Mouse (Mus musculus) c-Kit-positive CD71-positive TER-119-positive erythroid progenitor cells, embryonic 14.5 days (primary cell): ENCODE results near the gene Cds2.
"Not testable (repeated sequence)": the region's sequence is repeated elsewhere in the genome, so short reads cannot be mapped to it uniquely, and the experiment has no call there.

Source experiments
- DNase-seq: peaks from one replicate; pipeline ENCODE4 v3.0.0-alpha.2; 2013; ENCODE audit warnings: low spot score

The Cds2 gene

DNA sequence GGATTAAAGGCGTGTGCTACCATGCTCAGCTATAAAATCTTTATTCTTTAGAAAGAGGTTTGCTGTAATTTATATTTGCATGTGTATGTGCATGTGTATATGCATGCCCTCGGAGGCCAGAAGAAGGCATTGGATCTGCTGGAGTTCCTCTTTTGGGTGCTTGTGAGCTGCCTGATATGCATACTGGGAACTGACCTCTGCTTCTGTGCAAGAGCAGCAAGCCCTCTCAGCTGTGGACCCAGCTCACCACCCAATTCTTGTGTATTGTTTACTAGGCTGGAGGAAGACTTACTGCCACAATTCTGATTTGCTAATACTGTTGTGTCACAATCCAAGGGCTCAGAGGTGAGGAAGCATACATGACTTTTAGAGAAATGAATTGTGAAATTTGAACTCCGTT, 3.1 kb downstream of the Cds2 start:
- DNase-seq, result no peak

DNA sequence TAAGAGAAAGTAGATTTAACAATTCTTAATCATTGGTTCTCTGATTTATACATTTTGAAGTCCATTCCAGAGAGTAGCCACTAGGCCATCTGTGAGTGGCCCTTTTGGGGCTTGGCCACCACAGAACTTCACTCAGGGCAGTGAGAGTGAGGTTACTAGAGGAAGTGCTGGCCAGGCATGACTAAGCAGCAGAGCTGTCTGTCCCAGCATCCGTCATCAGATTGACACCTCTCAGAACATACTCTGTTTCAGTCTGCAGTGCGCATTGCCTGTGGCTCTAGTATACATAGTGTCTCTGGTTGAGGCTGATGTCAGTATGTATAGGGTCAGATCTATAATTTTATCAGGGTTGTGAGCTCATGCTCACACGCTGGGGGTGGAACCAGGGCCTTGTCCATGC, 6.3 kb downstream of the Cds2 start:
- DNase-seq, result no peak

DNA sequence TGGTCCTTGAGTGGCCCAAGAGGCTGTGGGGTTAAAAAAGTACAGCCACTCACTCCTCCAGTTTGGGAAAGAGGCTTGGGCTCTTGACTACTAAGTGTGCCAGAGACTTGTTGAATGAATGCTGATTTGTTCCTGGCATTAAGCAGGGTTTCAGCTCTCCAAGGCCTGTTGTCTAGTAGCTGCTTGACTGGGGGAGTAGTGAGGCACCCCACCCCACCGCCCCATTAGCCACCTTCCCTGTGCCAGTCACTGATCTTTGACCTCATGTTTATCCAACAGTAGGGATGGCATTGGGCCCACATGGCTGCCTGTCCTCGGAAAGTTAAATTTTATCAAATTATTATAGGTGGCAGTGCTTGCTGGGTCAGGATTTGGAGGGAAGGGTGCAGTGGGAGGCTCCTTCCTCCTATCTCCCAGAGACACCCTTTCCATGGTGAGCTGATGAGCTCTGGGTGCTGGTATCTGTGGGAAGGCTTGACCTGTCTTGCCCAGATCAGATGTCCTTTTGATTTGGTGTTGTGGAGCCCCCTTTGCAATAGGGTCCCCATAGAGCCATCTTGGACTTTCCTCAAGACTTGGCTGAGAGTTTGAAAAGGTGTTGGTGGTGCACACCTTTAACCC, 7.5 kb downstream of the Cds2 start:
- DNase-seq, result no peak

DNA sequence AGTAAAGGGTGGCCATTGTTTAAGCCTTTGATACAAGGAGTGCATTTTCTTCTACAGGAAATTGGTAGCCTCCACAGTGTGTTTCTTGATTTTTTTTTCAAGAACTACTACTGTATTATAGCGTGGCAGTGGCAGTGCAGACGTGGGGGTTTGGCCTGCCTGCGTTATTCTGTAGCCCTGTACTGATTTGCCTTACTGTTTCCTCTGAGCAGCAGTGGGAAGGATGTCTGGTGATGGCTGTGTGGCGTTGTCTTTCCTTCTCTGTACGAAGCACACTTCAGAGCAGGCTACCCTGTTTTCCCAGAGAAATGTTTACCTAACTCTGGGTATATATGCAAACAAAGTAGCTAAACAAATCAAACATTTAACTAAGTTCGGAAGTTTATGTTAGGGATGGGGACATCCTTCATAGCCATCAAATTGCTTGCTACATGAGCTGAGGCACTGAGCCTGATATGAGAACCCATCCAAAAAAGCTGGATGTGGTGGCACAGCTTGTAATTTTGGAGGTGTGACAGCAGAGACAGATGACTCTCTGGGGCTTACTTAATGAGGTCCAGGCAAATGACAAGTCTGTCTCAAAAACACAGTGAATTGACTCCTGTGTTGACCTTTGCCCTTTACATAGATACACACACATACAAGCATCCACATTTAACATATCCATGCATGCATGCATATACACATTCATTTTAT, 9.9 kb downstream of the Cds2 start:
- no peak for DNase-seq

DNA sequence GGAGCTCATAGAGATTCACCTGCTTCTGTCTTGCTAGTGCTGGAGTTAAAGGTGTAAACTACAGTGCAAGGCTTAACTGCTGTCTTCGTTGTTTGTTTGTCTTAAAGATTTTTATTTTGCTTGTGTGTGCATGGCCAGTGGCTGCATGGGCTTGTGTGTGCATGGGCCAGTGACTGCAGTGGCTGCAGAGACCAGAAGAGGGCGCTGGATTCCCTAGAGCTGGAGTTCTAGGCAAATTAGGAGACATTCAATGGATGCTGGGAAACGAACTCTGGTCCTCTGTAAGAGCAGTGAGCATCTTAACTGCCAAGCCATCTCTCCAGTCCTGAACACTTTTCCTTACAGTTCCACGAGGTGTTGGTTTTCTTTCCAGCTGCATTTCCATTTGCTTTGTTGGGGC, 12.6 kb downstream of the Cds2 start:
- DNase-seq, result no peak

DNA sequence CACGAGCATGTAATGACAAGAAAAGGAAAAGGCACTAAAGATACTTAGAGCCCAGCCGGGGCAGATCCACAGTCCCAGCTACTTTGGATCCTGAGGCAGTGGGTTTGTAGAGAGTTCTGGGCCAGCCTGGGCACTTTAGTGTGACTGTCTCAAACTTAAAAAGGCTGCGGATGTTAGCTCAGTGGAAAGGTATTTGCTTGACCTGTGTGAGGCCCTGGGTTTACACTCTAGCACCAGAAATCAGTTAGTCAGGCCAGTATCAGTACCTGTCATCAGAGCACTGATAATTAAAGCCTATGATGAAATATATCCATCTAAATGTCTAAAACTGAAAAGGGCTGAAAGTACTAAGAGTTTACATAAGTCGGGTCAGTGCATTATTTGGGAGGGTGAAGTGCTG, 13.3 kb downstream of the Cds2 start:
- DNase-seq, result no peak

DNA sequence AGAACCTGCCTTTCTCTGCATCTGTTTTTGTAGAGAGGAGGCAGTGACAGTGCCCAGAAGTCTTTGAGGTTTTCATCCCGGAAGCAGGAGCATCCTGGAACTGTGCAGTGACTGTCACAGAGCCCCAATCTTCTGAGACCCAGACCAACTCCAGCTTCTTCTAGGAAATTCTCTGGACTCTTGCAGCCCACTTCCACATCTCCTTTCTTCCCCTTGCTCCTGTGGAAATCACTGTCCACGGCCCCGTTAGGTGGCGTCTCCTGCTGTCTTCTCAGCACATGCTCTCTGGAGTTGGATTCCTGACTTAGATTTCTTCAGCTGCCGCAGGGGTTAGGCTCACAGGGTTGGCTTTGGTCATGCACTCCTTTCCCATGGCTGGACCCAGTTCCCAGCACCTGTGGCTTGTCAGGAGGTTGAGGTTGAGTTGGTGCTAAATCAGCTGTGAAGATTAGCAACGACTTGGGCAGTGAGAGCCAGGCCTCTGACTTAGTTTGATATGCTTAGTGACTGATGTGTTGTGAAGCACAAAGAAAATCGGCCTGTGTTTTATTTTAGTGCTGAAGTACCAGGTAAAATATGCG, 15.4 kb downstream of the Cds2 start:
- no peak for DNase-seq

DNA sequence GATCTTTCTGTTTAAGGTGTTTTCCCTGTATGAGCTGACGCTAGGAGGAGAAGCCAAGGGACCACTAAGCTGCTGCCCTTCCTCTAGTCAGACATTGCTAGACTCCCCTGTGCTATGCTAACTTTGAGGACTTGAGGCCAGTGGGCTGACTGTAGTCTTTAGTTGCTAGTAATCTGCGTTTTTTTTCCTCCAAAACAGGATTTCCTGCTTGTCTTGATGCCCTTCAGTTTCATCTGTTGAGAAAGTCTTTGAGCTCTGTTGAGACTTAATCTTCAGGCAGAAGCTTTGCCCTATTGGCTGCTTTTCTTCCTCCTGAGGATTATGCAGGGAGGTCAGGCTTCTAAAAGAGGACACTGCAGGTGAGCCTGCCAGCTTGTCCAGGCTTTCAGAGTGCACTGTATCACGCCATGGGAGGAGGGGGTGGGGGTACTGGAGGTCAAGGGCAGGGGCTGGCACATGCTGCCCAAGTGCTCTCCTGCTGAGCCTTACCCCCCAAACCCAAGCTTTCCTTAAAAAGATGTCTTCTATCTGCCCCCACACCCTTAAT, 16.5 kb downstream of the Cds2 start:
- DNase-seq, result no peak

DNA sequence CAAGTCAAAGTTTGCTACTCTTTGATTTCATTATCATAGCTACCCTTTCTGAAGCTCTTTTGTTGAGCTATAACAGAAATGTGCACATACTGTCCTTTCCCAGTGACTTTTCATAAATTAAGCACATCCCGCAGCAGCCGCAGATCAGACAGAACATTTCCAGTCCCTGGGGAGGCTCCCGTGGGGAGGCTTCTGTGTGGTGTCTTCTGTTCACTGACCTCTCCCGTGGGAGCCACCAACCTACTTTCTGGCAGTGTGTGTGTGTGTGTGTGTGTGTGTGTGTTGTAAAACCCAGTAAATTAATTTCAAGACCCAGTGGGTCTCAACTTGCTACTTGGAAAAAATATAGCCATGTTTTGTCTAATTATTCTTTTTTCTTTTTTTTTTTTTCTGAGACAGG, 17.0 kb downstream of the Cds2 start:
- no peak for DNase-seq

DNA sequence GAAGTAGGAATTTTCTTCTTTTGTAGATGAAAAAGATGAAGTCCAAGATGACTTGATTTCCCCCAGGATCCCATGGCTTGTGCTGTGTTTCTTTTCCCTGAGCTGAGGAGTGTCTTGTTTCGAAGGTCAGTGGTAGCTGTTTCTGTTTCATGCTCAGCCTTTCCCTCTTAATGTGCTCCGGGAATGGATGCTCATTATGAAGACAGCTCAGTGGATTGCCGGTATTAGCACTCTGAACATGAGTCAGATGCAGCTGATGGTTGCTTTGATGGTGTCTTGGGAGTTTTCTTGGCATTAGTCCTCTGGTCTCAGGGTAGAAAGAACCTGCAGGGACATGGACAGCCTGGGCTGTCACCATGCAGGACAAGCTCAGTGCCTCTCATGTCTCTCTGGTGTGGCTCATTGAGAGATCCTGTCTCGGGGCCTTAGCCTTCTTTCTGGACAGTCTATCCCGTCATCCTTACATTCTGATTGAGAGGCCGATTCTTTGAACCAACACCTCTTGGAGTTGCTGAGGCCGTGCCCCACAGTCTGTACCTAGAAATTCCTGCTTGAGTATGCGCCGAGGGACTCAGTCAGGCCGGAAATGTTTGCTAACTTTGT, 17.7 kb downstream of the Cds2 start:
- no peak for DNase-seq

DNA sequence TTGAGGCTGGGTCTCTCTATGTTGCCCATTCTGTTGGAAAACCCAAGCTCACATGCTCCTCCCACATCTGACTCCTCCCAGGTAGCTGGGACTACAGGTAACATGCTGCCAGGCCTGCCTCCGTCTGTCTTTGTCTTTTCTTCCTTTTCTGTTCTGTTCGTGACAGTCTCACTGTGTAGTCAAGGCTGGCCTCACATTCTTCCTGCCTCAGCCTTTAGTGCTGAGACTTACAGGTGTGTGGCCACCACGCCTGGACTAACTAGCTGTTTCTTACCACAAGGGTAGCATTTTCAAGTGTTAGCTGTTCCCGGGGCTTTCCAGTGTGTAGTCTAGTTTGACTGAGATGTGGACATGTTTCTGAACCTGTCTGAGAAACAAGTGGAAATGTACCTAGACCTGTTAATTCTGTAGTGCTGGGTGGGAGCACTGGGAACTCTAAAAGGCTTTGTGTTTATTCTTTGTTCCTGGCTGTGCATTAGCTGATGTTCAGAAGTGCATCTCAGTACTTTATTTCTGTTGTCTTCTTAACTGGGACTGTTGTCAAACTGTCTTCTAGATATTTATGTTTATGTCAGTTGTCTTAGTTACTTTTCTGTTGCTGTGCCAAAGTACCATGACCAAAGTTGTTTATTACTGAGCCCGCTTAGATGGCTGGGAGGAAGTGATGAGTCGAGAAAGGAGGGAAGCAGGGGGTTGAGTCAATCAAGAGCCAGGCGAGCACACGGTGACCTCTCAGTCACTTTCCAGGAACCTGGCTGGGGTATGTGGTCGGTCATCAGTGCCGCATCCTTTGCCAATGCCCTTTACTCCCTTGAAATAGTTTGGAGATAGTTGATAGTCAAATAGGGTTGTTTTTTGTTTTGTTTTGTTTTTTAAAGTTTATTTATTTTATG, 18.9 kb downstream of the Cds2 start:
- no peak for DNase-seq

DNA sequence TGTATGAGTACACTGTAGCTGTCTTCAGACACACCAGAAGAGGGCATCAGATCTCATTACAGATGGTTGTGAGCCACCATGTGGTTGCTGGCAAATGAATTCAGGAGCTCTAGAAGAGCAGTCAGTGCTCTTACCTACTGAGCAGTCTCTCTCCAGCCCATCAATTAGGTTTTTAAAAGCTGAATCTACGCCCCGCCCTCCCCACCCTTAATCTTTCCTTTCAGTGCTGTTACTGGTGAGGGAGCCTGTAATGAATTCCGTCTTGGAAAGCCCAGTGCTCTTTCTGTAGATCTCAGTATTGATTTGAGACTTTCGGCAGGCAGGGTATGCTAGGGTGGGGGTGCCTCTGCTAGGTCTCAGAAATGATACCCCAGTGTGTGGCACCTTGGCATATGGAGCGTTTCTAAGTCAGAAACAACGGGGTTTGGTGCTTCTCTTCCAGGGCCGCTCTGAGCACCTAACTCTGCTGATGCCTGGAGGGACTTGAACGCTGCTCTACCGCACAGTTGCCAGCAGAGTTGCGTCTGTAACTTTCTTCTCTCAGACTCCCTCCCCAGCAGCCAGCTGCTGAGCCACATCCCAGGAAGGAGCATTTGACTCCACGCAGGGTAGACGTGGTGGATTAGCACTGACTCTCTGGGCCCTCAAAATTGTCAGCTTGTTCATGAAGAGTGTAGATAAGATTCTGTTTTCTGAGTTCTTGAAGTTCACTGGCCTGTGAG, 19.7 kb downstream of the Cds2 start:
- DNase-seq, result no peak

DNA sequence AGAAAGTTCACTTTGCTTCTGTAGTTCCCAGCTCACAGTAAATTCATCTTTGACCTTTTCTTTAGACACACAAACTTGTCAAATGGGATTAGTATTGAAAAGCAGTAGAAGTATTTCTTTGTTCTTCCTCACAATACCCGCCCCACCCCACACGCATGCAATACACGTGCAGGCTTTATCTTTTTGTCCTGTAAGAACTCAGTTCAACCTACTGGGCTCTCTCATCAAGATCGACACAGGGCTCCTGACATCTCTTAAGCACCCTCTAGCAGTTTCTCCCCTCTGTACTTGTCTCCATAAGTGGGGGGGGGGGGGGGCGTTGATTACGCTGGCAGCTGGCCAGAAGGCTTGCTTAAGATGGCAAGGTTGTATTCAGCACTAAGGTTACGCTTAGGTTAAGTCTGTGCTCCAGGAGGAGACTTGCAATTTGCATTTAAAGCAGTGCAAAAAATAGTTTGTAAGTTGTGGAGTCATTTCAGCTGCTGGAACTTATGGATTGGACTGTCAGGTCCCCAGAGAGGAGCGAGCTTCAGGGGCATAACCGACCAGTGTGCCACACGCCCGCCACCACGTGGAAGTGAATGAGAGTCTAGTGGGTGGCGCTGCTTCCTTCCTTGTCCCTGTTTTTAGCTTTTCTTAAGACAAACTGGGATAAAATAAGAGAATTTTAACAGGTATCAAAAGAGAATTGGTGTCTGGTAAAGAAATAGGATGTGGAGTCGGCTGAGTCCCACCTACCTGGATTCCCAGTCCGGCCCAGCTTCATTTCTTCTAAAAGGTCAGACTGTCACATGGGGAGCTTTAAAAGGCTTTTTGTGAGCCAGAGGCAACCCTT, 20.5 kb downstream of the Cds2 start:
- no peak for DNase-seq

DNA sequence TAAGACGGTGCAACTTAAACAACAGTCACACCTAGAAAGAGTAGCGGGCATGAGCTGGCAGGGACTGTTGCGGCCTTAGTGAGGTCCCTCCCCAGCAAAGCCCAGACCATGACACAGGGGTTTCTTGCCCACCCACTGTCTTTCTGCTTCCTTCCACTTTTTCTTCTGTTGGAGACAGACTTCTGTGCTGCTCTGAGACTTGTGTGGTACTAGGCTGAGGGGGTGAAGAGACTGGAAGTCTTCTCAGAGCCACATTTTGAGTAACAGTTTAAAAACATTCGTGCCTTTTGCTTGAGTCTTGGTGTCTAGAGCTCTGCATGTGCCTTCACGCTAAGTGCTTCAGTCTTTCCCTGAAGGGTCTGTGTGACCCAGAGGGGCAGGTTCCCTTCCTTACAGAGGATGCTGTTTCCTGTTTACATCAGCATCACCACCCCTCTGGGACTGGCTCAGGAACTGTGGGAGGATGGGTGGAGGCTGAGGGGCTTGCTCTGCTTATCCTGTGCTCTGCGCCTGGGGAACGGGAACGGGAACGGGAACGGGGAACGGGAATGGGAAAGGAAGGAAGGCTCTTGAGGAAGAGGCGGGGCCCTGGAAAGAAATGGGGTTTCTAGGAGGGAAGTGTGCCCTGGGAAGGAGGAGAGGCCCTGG, 21.7 kb downstream of the Cds2 start:
- no peak for DNase-seq

DNA sequence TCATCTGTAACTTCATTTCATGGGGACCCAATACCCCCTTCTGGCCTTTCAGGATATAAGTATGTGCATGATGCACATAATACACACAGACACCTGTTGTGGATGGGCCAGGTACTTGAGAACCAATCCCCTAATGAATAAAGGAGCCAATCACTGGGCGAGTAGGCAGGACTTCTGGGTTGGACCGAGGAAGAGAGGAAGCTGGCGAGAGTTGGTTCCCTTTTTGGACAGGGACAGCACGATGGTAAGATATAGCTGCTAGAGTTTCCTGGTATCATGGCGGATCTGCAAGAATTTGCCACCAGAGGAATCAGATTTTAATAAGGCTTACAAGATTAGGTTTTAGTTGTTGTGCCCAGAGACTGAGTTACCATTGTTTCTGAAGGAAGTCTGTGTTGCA, 22.8 kb downstream of the Cds2 start:
- not testable (repeated sequence) for DNase-seq

DNA sequence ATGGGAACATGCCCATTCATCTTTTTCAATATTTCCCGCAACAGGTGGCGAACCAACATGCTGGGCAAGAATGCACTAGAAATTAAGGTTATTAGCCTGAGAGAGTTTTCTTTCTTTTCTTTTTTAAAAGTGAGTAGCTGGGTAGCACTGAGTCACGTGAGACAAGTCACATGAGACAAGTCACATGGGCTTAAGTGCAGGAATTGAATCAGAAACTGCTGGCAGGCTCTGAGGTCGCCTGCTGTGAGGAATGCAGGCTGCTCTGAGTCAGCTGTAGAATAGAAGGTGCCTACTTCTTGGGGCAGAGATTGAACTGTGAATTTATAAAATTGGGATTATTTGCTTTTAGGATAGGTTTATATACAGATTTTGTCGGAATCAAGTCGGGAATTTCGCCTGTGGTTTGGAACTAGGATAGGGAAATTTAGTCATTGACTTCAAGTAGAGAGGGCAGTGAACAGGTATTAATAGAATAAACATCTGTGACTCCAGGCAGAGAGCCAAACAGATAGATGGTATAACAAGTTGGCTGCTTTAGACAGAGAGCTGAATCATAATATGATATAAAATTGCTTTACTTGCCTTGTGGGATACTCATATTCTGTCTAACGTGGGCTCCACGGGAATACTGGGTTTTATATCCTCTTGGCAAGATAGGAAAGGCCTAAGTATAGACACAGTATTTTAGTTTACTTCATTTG, 23.6 kb downstream of the Cds2 start:
- DNase-seq, result no peak

DNA sequence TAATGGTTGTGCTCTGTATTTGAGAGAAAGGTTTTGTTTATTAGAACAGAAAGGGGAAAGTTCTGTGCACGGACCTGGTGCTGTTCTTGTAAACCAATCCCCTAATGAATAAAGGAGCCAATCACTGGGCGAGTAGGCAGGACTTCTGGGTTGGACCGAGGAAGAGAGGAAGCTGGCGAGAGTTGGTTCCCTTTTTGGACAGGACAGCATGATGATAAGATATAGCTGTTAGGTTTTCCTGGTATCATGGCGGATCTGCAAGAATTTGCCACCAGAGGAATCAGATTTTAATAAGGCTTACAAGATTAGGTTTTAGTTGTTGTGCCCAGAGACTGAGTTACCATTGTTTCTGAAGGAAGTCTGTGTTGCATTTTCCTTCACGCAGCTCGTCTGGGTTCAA, 26.3 kb downstream of the Cds2 start:
- not testable (repeated sequence) for DNase-seq

DNA sequence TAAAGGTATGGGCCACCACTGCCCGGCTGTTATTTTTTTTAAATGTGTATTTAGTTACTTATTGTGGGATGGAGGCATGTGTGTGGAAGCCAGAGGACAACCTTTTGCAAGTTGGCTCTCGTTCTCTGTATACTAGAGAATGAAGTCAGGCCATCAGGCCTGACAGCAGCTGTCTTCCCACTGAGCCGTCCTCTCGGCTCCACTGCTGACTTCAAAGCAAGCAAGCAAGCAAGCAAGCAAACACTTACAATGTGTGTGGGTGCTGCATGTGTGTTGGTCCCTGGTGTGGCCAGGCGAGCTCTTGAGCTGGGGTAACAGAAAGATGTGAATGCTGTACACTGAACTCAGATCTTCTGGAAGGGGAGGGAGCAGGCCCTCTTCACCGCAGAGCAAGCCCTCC, 27.9 kb downstream of the Cds2 start:
- no peak for DNase-seq

DNA sequence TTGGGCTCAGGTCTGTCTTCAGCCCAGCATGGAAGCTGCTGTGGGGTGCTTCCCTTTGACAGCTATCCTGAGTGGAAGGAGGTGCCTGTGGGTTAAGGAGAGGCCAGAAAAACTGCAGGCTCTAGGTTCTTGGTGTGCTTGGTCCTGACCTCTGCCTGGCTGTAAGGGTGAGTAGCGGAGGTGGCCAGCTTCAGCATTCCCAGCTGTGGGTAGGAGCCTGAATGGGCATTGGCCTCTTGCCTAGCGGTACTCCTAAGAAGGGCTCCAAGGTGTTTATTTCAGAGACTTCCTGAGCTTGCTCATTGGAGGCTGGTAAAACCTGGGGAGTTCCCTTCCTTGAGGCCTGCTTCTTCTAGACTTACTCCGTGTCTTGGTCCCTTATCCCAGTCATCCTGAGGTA, 28.3 kb downstream of the Cds2 start:
- DNase-seq, result no peak
